Mouse (Mus musculus): ENCODE measurements around the gene Lsm12. TPM values are rescaled to one million over a fixed set of nuclear protein-coding genes. Genes with fewer than 3 reads are reported as not detected.

The Lsm12 gene
- polyA plus RNA-seq, 1 experiment from 2014 or later = 145 TPM

GRCm38 (mm10) chr11:102215511-102215910, 30.4 kb upstream of the Lsm12 start:
- 69% methylated on average over 11 of the region's 11 CpGs for WGBS
- H3K4me2 ChIP-seq (replicated peaks) = peak overlapping the region; percentile 91; the same call in 1 of the 2 replicates
- no peak for ATAC-seq (ENCODE audit: low FRiP score, low read depth)
- H3K4me3 ChIP-seq = no peak overlapping the region
- no peaks in the 10 kb centered on the region for H3K27me3 ChIP-seq
- H3K36me3 ChIP-seq = peaks cover 14% of the 10 kb centered on the region
- H3K9ac ChIP-seq = peak overlapping the region; percentile 51
- H3K9me3 ChIP-seq = no peaks in the 10 kb centered on the region
- H3K27ac ChIP-seq = peak overlapping the region; percentile 65; the same call in 1 of the 2 replicates
- H3K4me1 ChIP-seq = peaks cover 86% of the 10 kb centered on the region

- 50% methylated on average over 10 of the region's 10 CpGs for WGBS
- Histone ChIP-seq H3K27me3 (no peaks in the 10 kb centered on the region), H3K4me1 (peaks cover 81% of the 10 kb centered on the region), H3K27ac (no peak overlapping the region), H3K9ac (peak overlapping the region; percentile 45), H3K4me3 (no peak overlapping the region), H3K4me2 (replicated peaks) (peak overlapping the region; percentile 19), H3K36me3 (peaks cover 7% of the 10 kb centered on the region), H3K9me3 (no peaks in the 10 kb centered on the region)
- no peak for ATAC-seq (ENCODE audit: low FRiP score, low read depth)
These were observed 29.5 kb upstream of the Lsm12 start for GRCm38 (mm10) chr11:102214430-102215156.

GRCm38 (mm10) chr11:102211936-102212341, 26.8 kb upstream of the Lsm12 start:
- H3K9ac ChIP-seq = no peak overlapping the region
- WGBS = 60% methylated on average over 18 of the region's 18 CpGs
- H3K4me1 ChIP-seq = peaks cover 77% of the 10 kb centered on the region
- H3K27ac ChIP-seq = no peak overlapping the region
- no peaks in the 10 kb centered on the region for H3K9me3 ChIP-seq
- H3K4me2 ChIP-seq (replicated peaks) = no peak overlapping the region
- H3K36me3 ChIP-seq = peaks cover 7% of the 10 kb centered on the region
- no peaks in the 10 kb centered on the region for H3K27me3 ChIP-seq
- H3K4me3 ChIP-seq = no peak overlapping the region
- ATAC-seq (ENCODE audit: low FRiP score, low read depth) = no peak

- no peak for ATAC-seq (ENCODE audit: low FRiP score, low read depth)
- Histone ChIP-seq H3K27ac (0 out of 2 replicates have a peak overlapping the region, but pooled peaks have one; percentile 44), H3K9ac (0 out of 2 replicates have a peak overlapping the region, but pooled peaks have one; percentile 32), H3K36me3 (peaks cover 17% of the 10 kb centered on the region), H3K27me3 (no peaks in the 10 kb centered on the region), H3K9me3 (no peaks in the 10 kb centered on the region), H3K4me3 (no peak overlapping the region), H3K4me2 (replicated peaks) (no peak overlapping the region), H3K4me1 (peaks cover 68% of the 10 kb centered on the region)
- WGBS = 43% methylated on average over 5 of the region's 5 CpGs
These were observed 25.9 kb upstream of the Lsm12 start for GRCm38 (mm10) chr11:102211011-102211410.

GRCm38 (mm10) chr11:102210185-102210584, 25.1 kb upstream of the Lsm12 start:
- Histone ChIP-seq H3K4me1 (peaks cover 60% of the 10 kb centered on the region), H3K4me3 (no peak overlapping the region), H3K36me3 (peaks cover 25% of the 10 kb centered on the region), H3K9me3 (no peaks in the 10 kb centered on the region), H3K27ac (no peak overlapping the region), H3K4me2 (replicated peaks) (no peak overlapping the region), H3K27me3 (no peaks in the 10 kb centered on the region), H3K9ac (no peak overlapping the region)
- no peak for ATAC-seq (ENCODE audit: low FRiP score, low read depth)
- 73% methylated on average over 3 of the region's 3 CpGs for WGBS

GRCm38 (mm10) chr11:102209742-102210141, 24.6 kb upstream of the Lsm12 start:
- Histone ChIP-seq H3K27ac (no peak overlapping the region), H3K9me3 (no peaks in the 10 kb centered on the region), H3K27me3 (no peaks in the 10 kb centered on the region), H3K9ac (no peak overlapping the region), H3K36me3 (peaks cover 29% of the 10 kb centered on the region), H3K4me1 (peaks cover 55% of the 10 kb centered on the region), H3K4me3 (no peak overlapping the region), H3K4me2 (replicated peaks) (no peak overlapping the region)
- 33% methylated on average over 2 of the region's 2 CpGs for WGBS
- ATAC-seq (ENCODE audit: low FRiP score, low read depth) = no peak

GRCm38 (mm10) chr11:102208846-102209245, 23.8 kb upstream of the Lsm12 start:
- peaks cover 38% of the 10 kb centered on the region for H3K36me3 ChIP-seq
- H3K4me1 ChIP-seq = peaks cover 46% of the 10 kb centered on the region
- 24% methylated on average over 3 of the region's 4 CpGs for WGBS
- no peak overlapping the region for H3K4me3 ChIP-seq
- no peaks in the 10 kb centered on the region for H3K27me3 ChIP-seq
- no peaks in the 10 kb centered on the region for H3K9me3 ChIP-seq
- peak overlapping the region; percentile 35; the same call in 1 of the 2 replicates for H3K9ac ChIP-seq
- no peak for ATAC-seq (ENCODE audit: low FRiP score, low read depth)
- H3K27ac ChIP-seq = 0 out of 2 replicates have a peak overlapping the region, but pooled peaks have one; percentile 10
- no peak overlapping the region for H3K4me2 ChIP-seq (replicated peaks)

- no peak for ATAC-seq (ENCODE audit: low FRiP score, low read depth)
- Histone ChIP-seq H3K9ac (no peak overlapping the region), H3K36me3 (peaks cover 45% of the 10 kb centered on the region), H3K9me3 (no peaks in the 10 kb centered on the region), H3K4me1 (peaks cover 40% of the 10 kb centered on the region), H3K27me3 (no peaks in the 10 kb centered on the region), H3K27ac (peak overlapping the region; percentile 33; the same call in 1 of the 2 replicates), H3K4me3 (no peak overlapping the region), H3K4me2 (replicated peaks) (no peak overlapping the region)
- WGBS = 59% methylated on average over 11 of the region's 11 CpGs
These were observed 23.0 kb upstream of the Lsm12 start for GRCm38 (mm10) chr11:102207825-102208777.

- ATAC-seq (ENCODE audit: low FRiP score, low read depth) = no peak
- H3K9ac ChIP-seq = no peak overlapping the region
- H3K27ac ChIP-seq = no peak overlapping the region
- H3K27me3 ChIP-seq = no peaks in the 10 kb centered on the region
- no peaks in the 10 kb centered on the region for H3K9me3 ChIP-seq
- H3K4me2 ChIP-seq (replicated peaks) = no peak overlapping the region; the same call in 1 of the 2 replicates
- no peak overlapping the region for H3K4me3 ChIP-seq
- peaks cover 58% of the 10 kb centered on the region for H3K36me3 ChIP-seq
- WGBS = 65% methylated on average over 30 of the region's 30 CpGs
- H3K4me1 ChIP-seq = peaks cover 30% of the 10 kb centered on the region
These were observed 21.4 kb upstream of the Lsm12 start for GRCm38 (mm10) chr11:102206481-102206880.

- WGBS = 87% methylated on average over 12 of the region's 12 CpGs
These were observed 16.3 kb upstream of the Lsm12 start for GRCm38 (mm10) chr11:102201408-102201821.

GRCm38 (mm10) chr11:102199856-102200255, 14.8 kb upstream of the Lsm12 start:
- no peak for ATAC-seq (ENCODE audit: low FRiP score, low read depth)
- 31% methylated on average over 9 of the region's 9 CpGs for WGBS
- no peaks in the 10 kb centered on the region for H3K9me3 ChIP-seq
- no peak overlapping the region for H3K4me2 ChIP-seq (replicated peaks)
- H3K36me3 ChIP-seq = peaks cover 96% of the 10 kb centered on the region
- no peaks in the 10 kb centered on the region for H3K27me3 ChIP-seq
- no peaks in the 10 kb centered on the region for H3K4me1 ChIP-seq
- H3K27ac ChIP-seq = no peak overlapping the region
- H3K4me3 ChIP-seq = no peak overlapping the region
- 0 out of 2 replicates have a peak overlapping the region, but pooled peaks have one; percentile 13 for H3K9ac ChIP-seq

More at GRCm38 (mm10) chr11:102201408-102201821, 16.3 kb upstream of the Lsm12 start:
- Histone ChIP-seq H3K4me3 (no peak overlapping the region), H3K27ac (no peak overlapping the region), H3K9ac (no peak overlapping the region), H3K27me3 (no peaks in the 10 kb centered on the region), H3K36me3 (peaks cover 96% of the 10 kb centered on the region), H3K4me1 (no peaks in the 10 kb centered on the region), H3K9me3 (no peaks in the 10 kb centered on the region), H3K4me2 (replicated peaks) (no peak overlapping the region)
- no peak for ATAC-seq (ENCODE audit: low FRiP score, low read depth)

GRCm38 (mm10) chr11:102198245-102198644, 13.1 kb upstream of the Lsm12 start:
- no peaks in the 10 kb centered on the region for H3K27me3 ChIP-seq
- H3K36me3 ChIP-seq = peaks cover 96% of the 10 kb centered on the region
- H3K4me3 ChIP-seq = no peak overlapping the region
- H3K27ac ChIP-seq = no peak overlapping the region
- no peak overlapping the region for H3K4me2 ChIP-seq (replicated peaks)
- no peak for ATAC-seq (ENCODE audit: low FRiP score, low read depth)
- H3K9me3 ChIP-seq = no peaks in the 10 kb centered on the region
- 67% methylated on average over 5 of the region's 6 CpGs for WGBS
- H3K9ac ChIP-seq = no peak overlapping the region
- no peaks in the 10 kb centered on the region for H3K4me1 ChIP-seq

Data from limb, embryonic 13.5 days (tissue).